Mouse (Mus musculus) lung, adult 2 months (tissue): Measurements from ENCODE around the gene Tbcel.

Source experiments
- CTCF ChIP-seq: fragments of 200-500 bp; IDR thresholded peaks from 2 replicates; pipeline ENCODE4 v1.5.1; 2011; ENCODE audit warnings: mild to moderate bottlenecking, low read length, control low read depth; ENCODE audit not compliant: insufficient read depth
- POLR2A ChIP-seq: fragments of 200-500 bp; IDR thresholded peaks from 2 replicates; pipeline ENCODE4 v1.6.1; 2011; ENCODE audit warnings: low read depth, mild to moderate bottlenecking, control low read depth, low read length, borderline replicate concordance; ENCODE audit errors: extremely low read depth

GRCm38 (mm10) chr9:42548981-42549380 is 41.4 kb upstream of the Tbcel start:
- TF ChIP-seq CTCF (no peak), POLR2A (no peak)
